Mouse (Mus musculus) olfactory bulb, adult 2 months (tissue): Measurements from ENCODE around the gene Eps15l1.

Source experiments
- CTCF ChIP-seq: fragments of 200-500 bp; IDR thresholded peaks from 2 replicates; pipeline ENCODE4 v1.5.1; 2012; ENCODE audit warnings: low read depth, mild to moderate bottlenecking, low read length, moderate library complexity; ENCODE audit not compliant: insufficient read depth
- POLR2A ChIP-seq: fragments of 200-500 bp; IDR thresholded peaks from 2 replicates; pipeline ENCODE4 v1.6.1; 2012; ENCODE audit warnings: mild to moderate bottlenecking, low read depth, low read length, moderate library complexity; ENCODE audit not compliant: insufficient read depth

GRCm38 (mm10) chr8:72305210-72305905 is 115.9 kb downstream of the Eps15l1 start, which contains the start of gene Gm10282:
- no peak for TF ChIP-seq CTCF
- no peak for TF ChIP-seq POLR2A
